Mouse (Mus musculus): ENCODE data around the gene Cyp46a1. TPM values are rescaled to one million over a fixed set of nuclear protein-coding genes. Genes with fewer than 3 reads are reported as not detected.

Cyp46a1 gene
- total RNA-seq, 2 experiments from 2014 or later, result 0.54 to 1.7 TPM

GRCm38 (mm10) chr12:108310456-108311027, 23.6 kb upstream of the Cyp46a1 start:
- no peak for DNase-seq

GRCm38 (mm10) chr12:108311741-108312290, 22.4 kb upstream of the Cyp46a1 start:
- no peak for DNase-seq

More at GRCm38 (mm10) chr12:108310456-108311027, 23.6 kb upstream of the Cyp46a1 start:
- intact Hi-C loops (cut with DNase I), result no loop called here

GRCm38 (mm10) chr12:108312432-108312851, 21.7 kb upstream of the Cyp46a1 start:
- intact Hi-C loops (cut with DNase I), result no loop called here
- no peak for DNase-seq

More at GRCm38 (mm10) chr12:108311741-108312290, 22.4 kb upstream of the Cyp46a1 start:
- intact Hi-C loops (cut with DNase I), result no loop called here

GRCm38 (mm10) chr12:108313244-108313772, 20.9 kb upstream of the Cyp46a1 start:
- intact Hi-C loops (cut with DNase I), result no loop called here
- DNase-seq, result no peak

GRCm38 (mm10) chr12:108315818-108316217, 18.4 kb upstream of the Cyp46a1 start:
- DNase-seq, result no peak
- intact Hi-C loops (cut with DNase I), result no loop called here

- no peak for DNase-seq
- intact Hi-C loops (cut with DNase I), result no loop called here
Observed at GRCm38 (mm10) chr12:108316655-108317054, 17.5 kb upstream of the Cyp46a1 start.

GRCm38 (mm10) chr12:108317201-108317738, 16.9 kb upstream of the Cyp46a1 start:
- DNase-seq, result no peak
- intact Hi-C loops (cut with DNase I), result no loop called here

GRCm38 (mm10) chr12:108317826-108318430, 16.3 kb upstream of the Cyp46a1 start:
- intact Hi-C loops (cut with DNase I), result no loop called here
- DNase-seq, result no peak

- no peak for DNase-seq
- intact Hi-C loops (cut with DNase I), result no loop called here
Observed at GRCm38 (mm10) chr12:108318499-108318898, 15.7 kb upstream of the Cyp46a1 start.

- no peak for DNase-seq
- intact Hi-C loops (cut with DNase I), result no loop called here
Observed at GRCm38 (mm10) chr12:108320096-108320495, 14.1 kb upstream of the Cyp46a1 start.

GRCm38 (mm10) chr12:108326401-108326800, 7.8 kb upstream of the Cyp46a1 start:
- DNase-seq, result no peak
- intact Hi-C loops (cut with DNase I), result no loop called here

GRCm38 (mm10) chr12:108327889-108328491, 6.2 kb upstream of the Cyp46a1 start:
- intact Hi-C loops (cut with DNase I), result no loop called here
- DNase-seq, result peak; percentile 36 to 54

- peak; percentile 91 to 93 for DNase-seq
- intact Hi-C loops (cut with DNase I), result loop anchor here (1.0 kb wide), 1 partner anchor 160 kb away; no protein-coding TSS in a partner anchor
Observed at GRCm38 (mm10) chr12:108333056-108333455, 1.1 kb upstream of the Cyp46a1 start.

GRCm38 (mm10) chr12:108333481-108333882, 699 bp upstream of the Cyp46a1 start:
- peak in 1 of 2 experiments; percentile 36 for DNase-seq
- intact Hi-C loops (cut with DNase I), result loop anchor here (1.0 kb wide), 1 partner anchor 160 kb away; no protein-coding TSS in a partner anchor

- intact Hi-C loops (cut with DNase I), result no loop called here
- no peak for DNase-seq
Observed at GRCm38 (mm10) chr12:108334529-108334928, 348 bp downstream of the Cyp46a1 start.

- peak; percentile 23 to 50 for DNase-seq
- intact Hi-C loops (cut with DNase I), result no loop called here
Observed at GRCm38 (mm10) chr12:108338572-108339190, 4.5 kb downstream of the Cyp46a1 start.

GRCm38 (mm10) chr12:108348151-108348550, 14.0 kb downstream of the Cyp46a1 start:
- intact Hi-C loops (cut with DNase I), result no loop called here
- DNase-seq, result no peak

GRCm38 (mm10) chr12:108349026-108349425, 14.8 kb downstream of the Cyp46a1 start:
- intact Hi-C loops (cut with DNase I), result no loop called here
- DNase-seq, result peak; percentile 43 to 56

GRCm38 (mm10) chr12:108350931-108351330, 16.8 kb downstream of the Cyp46a1 start:
- no peak for DNase-seq
- intact Hi-C loops (cut with DNase I), result no loop called here

GRCm38 (mm10) chr12:108352371-108353136, 18.4 kb downstream of the Cyp46a1 start:
- DNase-seq, result no peak
- intact Hi-C loops (cut with DNase I), result no loop called here
